Mouse (Mus musculus): ENCODE results near the gene Kank4. TPM values are rescaled to one million over a fixed set of nuclear protein-coding genes. Genes with fewer than 3 reads are reported as not detected.

The Kank4 gene
- 1.4 and 1.7 TPM in 2 replicates for polyA plus RNA-seq (2014; fragmentation: Nextera tagmentation; extraction: Ambion mirVana)

DNA sequence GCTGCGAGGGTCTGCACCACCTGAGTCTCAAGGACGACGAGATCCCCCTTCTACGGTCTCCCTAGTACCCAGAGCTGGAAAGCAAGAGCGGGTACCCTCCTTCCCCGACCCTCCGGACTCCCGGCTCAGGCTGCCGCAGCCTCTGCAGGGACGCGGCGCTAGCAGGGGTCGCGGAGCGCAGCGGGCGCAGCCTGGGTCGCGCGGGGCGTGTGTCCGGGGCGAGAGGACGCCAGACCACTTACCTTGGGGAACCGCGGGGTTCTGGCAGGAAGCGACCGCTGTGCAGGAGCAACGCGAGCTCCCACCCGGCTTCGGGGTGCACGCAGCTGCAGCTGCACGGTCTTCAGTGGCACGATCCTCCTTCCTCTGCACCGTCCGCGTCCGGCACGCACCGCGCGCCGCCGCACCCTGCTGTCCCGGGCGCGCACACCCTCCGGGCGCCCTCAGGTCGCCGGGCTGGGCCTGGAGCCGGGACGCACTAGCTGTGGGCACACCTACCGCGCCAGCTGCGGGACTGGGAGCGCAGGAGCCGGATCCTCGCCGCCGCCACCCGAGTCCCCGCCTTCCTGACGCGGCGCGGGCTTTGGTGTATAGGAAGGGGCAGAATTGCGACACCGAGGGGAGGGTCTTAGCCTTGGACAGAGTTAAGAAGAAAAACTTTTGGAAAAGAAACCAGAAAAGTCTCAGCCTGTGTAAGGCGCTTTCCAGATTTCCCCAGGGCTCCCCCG lies at the start of gene Kank4:
Gene Kank4 (minus strand): TSS at position 354 of the 728 bp plus-strand sequence.
- Histone ChIP-seq H3K9me3 (ENCODE audit: control insufficient read depth, low read length) (no peaks in the 10 kb centered on the region), H3K36me3 (ENCODE audit: control insufficient read depth, insufficient read depth, low read length) (no peaks in the 10 kb centered on the region), H3K4me3 (ENCODE audit: low read depth, low read length) (peak within 1 kb of the TSS; percentile 67), H3K4me1 (replicated peaks; ENCODE audit: control insufficient read depth, insufficient read depth, low read length) (0 out of 2 replicates have a peak, but pooled peaks cover 2% of the 10 kb centered on the region), H3K27ac (ENCODE audit: low read depth, low read length) (no peak within 1 kb of the TSS), H3K4me2 (replicated peaks; ENCODE audit: low read depth, low read length) (peak within 1 kb of the TSS; percentile 100), H3K27me3 (ENCODE audit: control insufficient read depth, insufficient read depth, low read length) (peaks cover 33% of the 10 kb centered on the region), H3K9ac (ENCODE audit: low read depth, low read length) (peak within 1 kb of the TSS; percentile 68)
- ATAC-seq (ENCODE audit: low FRiP score) (peak; percentile 77), DNase-seq (ENCODE audit: low spot score) (peak; percentile 70)
- under 1% methylated on average over 66 of the region's 72 CpGs for WGBS

DNA sequence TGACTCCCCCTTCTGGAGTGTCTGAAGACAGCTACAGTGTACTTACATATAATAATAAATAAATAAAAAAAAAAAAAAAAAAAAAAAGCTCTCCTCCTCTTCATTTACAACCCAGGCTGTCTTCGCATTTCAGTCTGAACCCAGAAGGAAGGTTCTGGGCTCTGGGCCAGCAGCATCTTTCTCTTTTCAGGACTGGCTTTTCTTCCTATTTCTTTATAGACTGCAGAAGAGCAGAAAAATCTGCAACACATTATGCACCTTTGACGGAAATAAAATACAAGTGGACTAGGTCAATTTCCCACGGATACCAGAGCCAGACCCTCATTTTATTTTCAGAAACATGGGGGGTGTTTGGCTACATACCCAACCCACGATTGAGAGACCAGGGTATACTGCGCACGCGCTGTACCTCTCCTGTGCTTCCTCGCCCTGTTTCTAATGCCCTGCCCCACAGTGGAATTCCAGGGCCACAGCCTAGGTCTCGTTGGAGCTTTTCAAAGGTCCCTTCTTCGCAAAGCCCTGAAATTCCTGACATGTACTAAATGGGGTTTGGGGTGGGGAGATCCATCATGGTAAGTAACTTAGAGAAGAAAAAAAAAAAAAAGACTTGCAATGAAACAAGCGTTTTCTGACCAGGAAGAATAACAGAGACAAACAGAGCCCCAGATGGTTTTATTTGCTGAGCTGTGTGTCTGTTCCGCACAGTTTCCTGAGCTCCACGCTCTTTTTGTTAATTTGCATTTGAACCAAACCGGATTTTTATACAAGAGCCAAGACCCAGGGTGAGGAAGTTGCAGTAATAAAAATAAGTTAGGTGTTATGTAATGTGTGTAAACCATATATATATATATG lies 48.3 kb upstream of the Kank4 start:
- Histone ChIP-seq H3K36me3 (ENCODE audit: control insufficient read depth, insufficient read depth, low read length) (no peaks in the 10 kb centered on the region), H3K4me2 (replicated peaks; ENCODE audit: low read depth, low read length) (no peak overlapping the region), H3K9ac (ENCODE audit: low read depth, low read length) (no peak overlapping the region), H3K27me3 (ENCODE audit: control insufficient read depth, insufficient read depth, low read length) (no peaks in the 10 kb centered on the region), H3K4me1 (replicated peaks; ENCODE audit: control insufficient read depth, insufficient read depth, low read length) (no peaks in the 10 kb centered on the region), H3K9me3 (ENCODE audit: control insufficient read depth, low read length) (no peaks in the 10 kb centered on the region), H3K27ac (ENCODE audit: low read depth, low read length) (no peak overlapping the region), H3K4me3 (ENCODE audit: low read depth, low read length) (no peak overlapping the region)
- no peak for ATAC-seq (ENCODE audit: low FRiP score)
- 82% methylated on average over 14 of the region's 14 CpGs for WGBS
- DNase-seq (ENCODE audit: low spot score): no peak

DNA sequence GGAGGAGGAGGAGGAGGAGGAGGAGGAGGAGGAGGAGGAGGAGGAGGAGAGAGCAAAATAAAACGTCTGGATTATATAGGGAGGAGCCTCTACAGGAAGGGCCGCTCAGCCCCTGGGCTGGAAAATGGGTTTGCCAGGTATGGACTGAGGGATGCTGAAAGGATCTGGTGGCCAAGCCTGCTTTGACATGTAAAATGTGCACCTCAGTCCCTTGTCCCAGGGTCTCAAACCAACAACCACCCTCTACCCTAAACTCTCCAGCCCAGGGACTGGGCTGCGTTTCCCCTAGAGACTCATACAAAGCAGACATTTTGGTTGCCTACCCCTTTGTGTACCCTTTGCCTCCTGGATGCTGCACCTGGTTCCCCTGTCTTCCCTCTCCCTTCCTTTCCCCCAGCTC lies 47.2 kb upstream of the Kank4 start:
- no peak overlapping the region for H3K4me2 ChIP-seq (replicated peaks; ENCODE audit: low read depth, low read length)
- H3K27ac ChIP-seq (ENCODE audit: low read depth, low read length): no peak overlapping the region
- H3K9me3 ChIP-seq (ENCODE audit: control insufficient read depth, low read length): no peaks in the 10 kb centered on the region
- WGBS: 74% methylated on average over 3 of the region's 3 CpGs
- ATAC-seq (ENCODE audit: low FRiP score) (no peak), DNase-seq (ENCODE audit: low spot score) (no peak)
- no peak overlapping the region for H3K4me3 ChIP-seq (ENCODE audit: low read depth, low read length)
- H3K27me3 ChIP-seq (ENCODE audit: control insufficient read depth, insufficient read depth, low read length): no peaks in the 10 kb centered on the region
- H3K4me1 ChIP-seq (replicated peaks; ENCODE audit: control insufficient read depth, insufficient read depth, low read length): no peaks in the 10 kb centered on the region
- no peaks in the 10 kb centered on the region for H3K36me3 ChIP-seq (ENCODE audit: control insufficient read depth, insufficient read depth, low read length)
- no peak overlapping the region for H3K9ac ChIP-seq (ENCODE audit: low read depth, low read length)

DNA sequence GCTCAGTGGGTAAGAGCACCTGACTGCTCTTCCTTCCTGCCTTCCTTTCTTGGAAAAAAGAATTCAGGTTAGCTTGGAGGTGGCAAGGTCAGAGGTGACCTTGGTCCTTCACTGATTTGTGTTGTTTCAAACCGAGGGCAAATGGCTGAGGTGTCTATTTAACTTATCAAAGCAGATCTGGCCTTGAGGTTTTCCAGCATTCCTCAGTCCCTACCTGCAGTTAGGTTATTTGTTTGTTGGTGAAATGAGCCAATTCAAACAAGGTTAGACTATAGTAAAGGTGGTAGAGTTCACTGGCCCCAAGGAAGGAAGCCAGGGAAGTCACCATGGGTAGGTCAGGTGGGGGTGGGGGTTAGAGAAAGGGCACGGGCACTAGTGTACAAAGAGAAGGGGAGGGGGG lies 46.8 kb upstream of the Kank4 start:
- H3K27me3 ChIP-seq (ENCODE audit: control insufficient read depth, insufficient read depth, low read length): no peaks in the 10 kb centered on the region
- no peak for DNase-seq (ENCODE audit: low spot score)
- ATAC-seq (ENCODE audit: low FRiP score): no peak
- H3K4me3 ChIP-seq (ENCODE audit: low read depth, low read length): no peak overlapping the region
- H3K9ac ChIP-seq (ENCODE audit: low read depth, low read length): no peak overlapping the region
- H3K4me2 ChIP-seq (replicated peaks; ENCODE audit: low read depth, low read length): no peak overlapping the region
- no peaks in the 10 kb centered on the region for H3K4me1 ChIP-seq (replicated peaks; ENCODE audit: control insufficient read depth, insufficient read depth, low read length)
- WGBS: 76% methylated on average over 1 of the region's 2 CpGs
- no peaks in the 10 kb centered on the region for H3K36me3 ChIP-seq (ENCODE audit: control insufficient read depth, insufficient read depth, low read length)
- no peak overlapping the region for H3K27ac ChIP-seq (ENCODE audit: low read depth, low read length)
- no peaks in the 10 kb centered on the region for H3K9me3 ChIP-seq (ENCODE audit: control insufficient read depth, low read length)

DNA sequence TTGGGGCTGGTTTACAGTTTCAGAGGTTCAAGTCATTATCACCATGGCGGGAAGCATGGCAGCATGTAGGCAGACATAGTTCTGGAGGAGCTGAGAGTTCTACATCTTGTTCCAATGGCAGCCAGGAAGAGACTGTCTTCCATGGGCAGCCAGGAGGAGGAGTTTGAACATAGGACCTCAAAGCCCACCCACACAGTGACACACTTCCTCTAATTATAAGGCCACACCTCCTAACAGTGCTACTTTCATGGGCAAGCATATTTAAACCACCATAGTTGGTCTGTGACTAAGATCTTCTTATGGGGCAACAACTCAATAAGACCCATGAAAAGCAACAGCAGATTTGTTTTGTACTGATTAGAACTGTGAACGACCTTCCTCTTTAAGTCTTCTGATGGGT lies 46.1 kb upstream of the Kank4 start:
- ATAC-seq (ENCODE audit: low FRiP score): no peak
- Histone ChIP-seq H3K36me3 (ENCODE audit: control insufficient read depth, insufficient read depth, low read length) (no peaks in the 10 kb centered on the region), H3K4me1 (replicated peaks; ENCODE audit: control insufficient read depth, insufficient read depth, low read length) (no peaks in the 10 kb centered on the region), H3K9me3 (ENCODE audit: control insufficient read depth, low read length) (no peaks in the 10 kb centered on the region), H3K9ac (ENCODE audit: low read depth, low read length) (no peak overlapping the region), H3K4me3 (ENCODE audit: low read depth, low read length) (no peak overlapping the region), H3K27me3 (ENCODE audit: control insufficient read depth, insufficient read depth, low read length) (no peaks in the 10 kb centered on the region), H3K27ac (ENCODE audit: low read depth, low read length) (no peak overlapping the region), H3K4me2 (replicated peaks; ENCODE audit: low read depth, low read length) (no peak overlapping the region)
- DNase-seq (ENCODE audit: low spot score): no peak
- WGBS: 83% methylated on average over 2 of the region's 2 CpGs

DNA sequence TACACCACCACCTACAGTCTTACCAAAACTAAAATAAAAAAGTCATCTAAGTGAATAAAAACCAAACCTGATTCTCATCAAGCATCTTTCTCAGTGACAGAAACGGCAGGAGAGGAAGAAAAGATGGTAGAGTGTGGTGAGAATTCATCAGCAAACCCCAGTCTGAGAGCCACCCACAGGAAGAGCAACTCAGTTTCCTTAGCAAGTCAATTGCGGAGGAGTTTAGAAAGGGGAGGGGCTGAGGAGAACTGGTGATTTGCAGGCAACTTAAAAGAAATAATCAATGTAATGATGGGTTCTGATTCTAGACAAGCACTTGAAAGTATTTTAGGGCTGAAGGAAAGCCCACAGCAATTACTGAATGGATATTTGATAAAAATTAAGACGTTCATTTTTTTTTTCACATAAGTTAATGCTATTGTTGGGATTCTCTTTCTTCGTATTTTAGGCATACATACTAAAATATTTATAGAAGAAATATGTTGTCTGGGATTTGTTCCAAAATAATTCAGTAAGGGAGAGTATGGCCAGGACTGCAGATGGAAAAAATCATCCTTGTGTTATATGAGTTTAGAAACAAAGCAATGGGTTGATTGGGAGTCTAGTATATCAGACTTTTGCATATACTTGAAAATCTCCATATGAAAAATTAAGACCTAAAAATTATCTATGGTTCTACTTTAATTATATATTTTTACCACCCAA lies 41.0 kb upstream of the Kank4 start:
- DNase-seq (ENCODE audit: low spot score) (no peak), ATAC-seq (ENCODE audit: low FRiP score) (no peak)
- no peaks in the 10 kb centered on the region for H3K4me1 ChIP-seq (replicated peaks; ENCODE audit: control insufficient read depth, insufficient read depth, low read length)
- no peak overlapping the region for H3K4me3 ChIP-seq (ENCODE audit: low read depth, low read length)
- H3K27ac ChIP-seq (ENCODE audit: low read depth, low read length): no peak overlapping the region
- no peaks in the 10 kb centered on the region for H3K36me3 ChIP-seq (ENCODE audit: control insufficient read depth, insufficient read depth, low read length)
- 78% methylated on average over 4 of the region's 4 CpGs for WGBS
- no peaks in the 10 kb centered on the region for H3K27me3 ChIP-seq (ENCODE audit: control insufficient read depth, insufficient read depth, low read length)
- H3K9ac ChIP-seq (ENCODE audit: low read depth, low read length): no peak overlapping the region
- H3K4me2 ChIP-seq (replicated peaks; ENCODE audit: low read depth, low read length): no peak overlapping the region
- no peaks in the 10 kb centered on the region for H3K9me3 ChIP-seq (ENCODE audit: control insufficient read depth, low read length)

DNA sequence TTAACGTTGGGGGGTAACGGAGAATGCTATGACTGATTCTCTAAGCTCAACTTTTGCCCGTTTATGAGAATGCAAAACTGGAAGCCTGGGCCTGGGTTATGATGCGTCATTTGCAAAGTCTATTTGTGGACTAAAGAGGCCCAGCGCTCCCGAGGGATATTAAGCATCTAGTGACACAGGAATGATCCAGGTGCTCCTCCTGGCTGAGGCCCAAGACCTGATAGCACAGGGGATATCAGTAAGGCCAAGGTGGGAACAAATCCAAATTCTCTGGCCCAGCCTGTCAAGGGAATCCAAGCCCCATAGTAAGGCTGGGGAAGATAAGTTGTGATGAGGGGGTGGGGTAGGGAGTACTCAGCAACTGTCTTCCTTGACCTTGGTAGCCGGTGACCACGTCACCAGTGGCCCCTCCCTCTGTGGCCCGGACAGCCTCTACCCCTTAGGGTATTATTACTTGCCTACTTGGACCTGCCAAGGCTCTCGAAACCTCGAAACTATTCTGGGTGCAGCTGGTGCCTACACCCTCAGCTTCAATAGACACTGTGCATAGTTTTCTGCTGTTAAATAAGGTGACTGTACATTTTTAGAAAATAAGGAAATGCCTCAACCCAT lies 39.8 kb upstream of the Kank4 start:
- Histone ChIP-seq H3K9me3 (ENCODE audit: control insufficient read depth, low read length) (no peaks in the 10 kb centered on the region), H3K27ac (ENCODE audit: low read depth, low read length) (no peak overlapping the region), H3K4me3 (ENCODE audit: low read depth, low read length) (no peak overlapping the region), H3K4me2 (replicated peaks; ENCODE audit: low read depth, low read length) (no peak overlapping the region), H3K36me3 (ENCODE audit: control insufficient read depth, insufficient read depth, low read length) (no peaks in the 10 kb centered on the region), H3K9ac (ENCODE audit: low read depth, low read length) (no peak overlapping the region), H3K27me3 (ENCODE audit: control insufficient read depth, insufficient read depth, low read length) (no peaks in the 10 kb centered on the region), H3K4me1 (replicated peaks; ENCODE audit: control insufficient read depth, insufficient read depth, low read length) (no peaks in the 10 kb centered on the region)
- WGBS: 83% methylated on average over 11 of the region's 11 CpGs
- no peak for DNase-seq (ENCODE audit: low spot score)
- no peak for ATAC-seq (ENCODE audit: low FRiP score)

DNA sequence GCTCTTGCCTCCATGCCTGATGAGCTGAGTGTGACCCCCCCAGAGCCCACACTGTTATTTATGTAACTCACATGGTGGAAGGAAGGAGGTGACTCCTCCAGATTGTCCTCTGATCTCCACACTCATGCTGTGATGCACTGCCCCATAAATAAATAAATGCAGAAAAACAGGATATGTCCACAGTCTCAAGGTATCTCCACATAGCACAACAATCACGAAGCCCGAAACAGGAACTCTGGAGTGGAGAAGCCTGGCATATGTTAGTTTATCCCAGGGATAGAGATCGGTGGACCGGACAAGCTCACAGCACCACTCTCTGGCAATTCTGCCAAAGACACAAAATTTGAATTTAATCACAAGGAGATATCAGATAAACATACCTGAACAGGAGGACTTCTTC lies 36.6 kb upstream of the Kank4 start:
- Histone ChIP-seq H3K4me3 (ENCODE audit: low read depth, low read length) (no peak overlapping the region), H3K4me2 (replicated peaks; ENCODE audit: low read depth, low read length) (no peak overlapping the region), H3K27me3 (ENCODE audit: control insufficient read depth, insufficient read depth, low read length) (no peaks in the 10 kb centered on the region), H3K27ac (ENCODE audit: low read depth, low read length) (no peak overlapping the region), H3K4me1 (replicated peaks; ENCODE audit: control insufficient read depth, insufficient read depth, low read length) (no peaks in the 10 kb centered on the region), H3K9ac (ENCODE audit: low read depth, low read length) (no peak overlapping the region), H3K36me3 (ENCODE audit: control insufficient read depth, insufficient read depth, low read length) (no peaks in the 10 kb centered on the region), H3K9me3 (ENCODE audit: control insufficient read depth, low read length) (no peaks in the 10 kb centered on the region)
- DNase-seq (ENCODE audit: low spot score) (no peak), ATAC-seq (ENCODE audit: low FRiP score) (no peak)
- 88% methylated on average over 4 of the region's 4 CpGs for WGBS

Data from hindbrain, embryonic 11.5 days (tissue).